Mouse (Mus musculus) 3134 (cell line): ENCODE results near the gene Dmd.

ENCODE experiments used
- DNase-seq: peaks from one replicate; pipeline ENCODE4 v3.0.0-alpha.2; 2011; ENCODE audit warnings: low spot score; ENCODE audit not compliant: insufficient read length; ENCODE audit errors: extremely low read depth

Dmd gene

DNA sequence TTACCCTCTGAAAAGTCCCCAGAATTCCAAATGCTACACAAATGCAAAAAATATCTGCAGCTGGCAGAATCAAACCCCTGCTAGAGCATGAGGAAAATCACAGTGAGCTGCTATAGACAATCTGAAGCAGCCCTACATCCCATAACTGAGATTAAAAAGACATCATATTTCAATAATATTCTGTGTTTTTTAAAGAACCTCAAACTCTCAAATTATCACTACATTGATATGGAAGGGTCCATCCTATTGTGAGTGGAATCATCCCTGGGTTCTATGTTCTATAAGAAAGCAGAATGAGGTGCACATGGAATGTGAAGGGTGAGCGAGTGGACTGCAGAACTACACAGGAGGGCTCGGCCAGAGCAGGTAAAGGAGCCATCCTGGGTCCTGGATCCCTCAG is 2300.7 kb downstream of the Dmd start, which contains the start of gene Fthl17a:
TSS of gene Fthl17a (plus strand) at position 301 of the 400 bp plus-strand sequence.
- no peak for DNase-seq
